Mouse (Mus musculus) small intestine, adult 2 months (tissue): ENCODE measurements at regions not wholly inside any gene's neighbourhood (a gene's known extent, or its start where the extent isn't known, plus 50 kb on each side); places are given as distances from the start of the nearest gene placed in this dataset.

Experiments used
- H3K27ac ChIP-seq: fragments of 200-500 bp; 2 replicates; pipeline ENCODE4 v1.5.1; 2012; ENCODE audit warnings: low read depth, low read length, control low read depth, inconsistent platforms; ENCODE audit not compliant: insufficient read depth
- H3K27me3 ChIP-seq: fragments of 200-500 bp; 2 replicates; pipeline ENCODE4 v1.6.1; 2012; ENCODE audit warnings: mild to moderate bottlenecking, moderate library complexity, low read length, inconsistent platforms; ENCODE audit not compliant: control insufficient read depth, insufficient read depth
- H3K36me3 ChIP-seq: fragments of 200-500 bp; 2 replicates; pipeline ENCODE4 v1.6.1; 2012; ENCODE audit warnings: mild to moderate bottlenecking, low read length, control low read depth, inconsistent platforms; ENCODE audit not compliant: control insufficient read depth, insufficient read depth
- H3K4me1 ChIP-seq: fragments of 200-500 bp; 2 replicates; pipeline ENCODE4 v1.6.1; 2012; ENCODE audit warnings: low read length, inconsistent platforms, mixed read lengths; ENCODE audit not compliant: control insufficient read depth, insufficient read depth, insufficient read length
- H3K4me3 ChIP-seq: fragments of 200-500 bp; 2 replicates; pipeline ENCODE4 v1.5.1; 2012; ENCODE audit warnings: low read depth, mild to moderate bottlenecking, control low read depth, inconsistent platforms, low read length, moderate library complexity
- CTCF ChIP-seq: fragments of 200-500 bp; IDR thresholded peaks from 2 replicates; pipeline ENCODE4 v1.5.1; 2012; ENCODE audit warnings: low read depth, mild to moderate bottlenecking, control low read depth, inconsistent platforms, low read length, moderate library complexity, mixed read lengths; ENCODE audit not compliant: insufficient replicate concordance, insufficient read length; ENCODE audit errors: extremely low read depth
- POLR2A ChIP-seq: fragments of 200-500 bp; IDR thresholded peaks from 2 replicates; pipeline ENCODE4 v1.6.1; 2012; ENCODE audit warnings: low read depth, mild to moderate bottlenecking, control low read depth, inconsistent platforms, low read length, moderate library complexity
- WGBS: fragments of 180-500 bp; shearing (Covaris S2); methylation state at CpG from one replicate; pipeline ENCODE4 v1.1.7; 2018; 5-methylcytosine and 5-hydroxymethylcytosine counted together

DNA sequence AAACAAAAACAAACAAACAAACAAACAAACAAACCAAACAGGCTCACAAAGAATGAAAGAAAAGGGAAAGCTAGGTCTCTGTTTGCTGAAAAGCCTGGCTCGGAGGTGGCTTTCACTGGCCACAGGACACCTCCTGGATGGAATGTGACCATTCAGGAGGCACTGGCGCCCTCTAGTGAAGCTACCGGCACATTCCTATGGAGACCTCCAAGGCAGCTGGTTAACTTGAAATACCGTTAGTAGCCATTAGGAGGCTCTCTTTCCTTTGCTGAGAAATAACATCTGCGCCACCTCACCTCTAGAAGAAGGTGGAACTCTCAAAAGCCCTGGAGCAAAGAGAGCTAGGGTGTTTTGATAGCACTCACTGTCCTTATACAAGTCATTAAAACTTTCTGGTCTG lies 279.8 kb downstream of the Drd1 start:
- peak; percentile 26; the same call in 1 of the 2 replicates for TF ChIP-seq CTCF
- TF ChIP-seq POLR2A = no peak
- Histone ChIP-seq H3K27ac (no peak overlapping the region), H3K4me1 (no peaks in the 10 kb centered on the region), H3K4me3 (no peak overlapping the region), H3K36me3 (no peaks in the 10 kb centered on the region), H3K27me3 (no peaks in the 10 kb centered on the region)
- 37% methylated on average over 5 of the region's 5 CpGs for WGBS

DNA sequence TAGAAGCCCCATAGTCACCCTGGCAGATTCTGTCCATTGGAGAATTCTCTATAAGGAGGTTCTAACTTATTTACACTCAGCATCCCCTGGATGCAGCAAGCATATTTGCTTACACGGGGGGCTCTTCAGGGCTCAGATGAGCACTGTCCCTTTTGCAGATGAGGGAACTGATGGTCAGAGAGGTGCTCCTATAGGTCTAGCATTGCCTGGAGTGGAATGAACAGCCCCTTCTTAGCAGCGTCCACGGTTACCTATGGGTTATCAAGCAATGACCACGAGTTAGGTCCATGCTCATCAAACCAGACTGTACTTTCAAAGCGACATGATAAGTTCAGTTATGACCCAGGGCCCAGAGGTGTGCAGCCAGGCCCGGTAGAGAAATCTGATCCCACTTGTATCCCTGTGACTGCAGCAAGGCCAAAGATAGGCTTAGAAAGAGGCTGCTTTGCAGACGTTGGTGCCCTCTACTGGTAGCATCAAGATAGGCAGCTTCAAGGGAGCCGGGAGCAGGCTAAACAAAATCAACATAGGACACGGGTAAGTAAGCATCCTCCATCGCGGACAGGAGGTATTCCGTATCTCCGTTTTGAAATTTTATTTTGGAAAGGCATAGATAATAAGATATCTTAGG lies 290.8 kb downstream of the Drd1 start:
- WGBS = 23% methylated on average over 13 of the region's 13 CpGs
- Histone ChIP-seq H3K27me3 (no peaks in the 10 kb centered on the region), H3K4me1 (no peaks in the 10 kb centered on the region), H3K36me3 (no peaks in the 10 kb centered on the region), H3K4me3 (no peak overlapping the region), H3K27ac (no peak overlapping the region)
- TF ChIP-seq CTCF (peak; percentile 82; the same call in 1 of the 2 replicates), POLR2A (no peak)

DNA sequence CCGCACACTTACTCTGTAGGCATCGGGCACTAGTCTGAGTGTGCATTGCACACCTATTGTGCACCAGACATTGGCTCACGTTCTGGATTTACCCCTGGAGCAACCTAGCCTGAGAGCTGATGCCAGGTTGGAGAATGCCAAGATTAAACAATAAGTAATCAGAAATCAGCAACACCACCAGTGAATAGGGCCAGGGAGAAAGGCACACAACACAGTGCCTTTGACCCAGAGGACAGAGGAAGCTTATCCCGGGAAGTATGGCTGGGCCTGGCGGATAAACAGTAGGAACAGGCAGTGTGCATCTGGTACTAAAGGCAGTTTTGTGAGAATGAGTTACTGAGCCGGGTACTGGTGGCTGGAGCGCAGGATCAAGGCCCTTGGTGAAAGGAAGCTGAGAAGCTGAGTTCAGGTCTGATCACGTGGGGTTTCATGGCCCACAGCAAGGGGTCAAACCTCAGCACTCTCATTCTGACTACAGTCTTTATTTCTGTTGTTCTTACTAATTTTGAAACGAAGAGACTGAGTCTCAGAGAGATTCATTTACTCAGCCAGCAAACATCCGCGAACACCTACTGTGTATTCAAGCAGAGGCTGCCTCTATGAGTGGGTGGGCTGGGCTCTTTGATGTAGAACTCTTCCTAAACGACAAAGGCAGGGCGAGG lies 284.8 kb upstream of the Msx2 start:
- 61% methylated on average over 13 of the region's 13 CpGs for WGBS
- H3K27ac ChIP-seq = no peak overlapping the region
- TF ChIP-seq POLR2A (no peak), CTCF (no peak)
- no peaks in the 10 kb centered on the region for H3K36me3 ChIP-seq
- H3K27me3 ChIP-seq = no peaks in the 10 kb centered on the region
- no peaks in the 10 kb centered on the region for H3K4me1 ChIP-seq
- H3K4me3 ChIP-seq = no peak overlapping the region

DNA sequence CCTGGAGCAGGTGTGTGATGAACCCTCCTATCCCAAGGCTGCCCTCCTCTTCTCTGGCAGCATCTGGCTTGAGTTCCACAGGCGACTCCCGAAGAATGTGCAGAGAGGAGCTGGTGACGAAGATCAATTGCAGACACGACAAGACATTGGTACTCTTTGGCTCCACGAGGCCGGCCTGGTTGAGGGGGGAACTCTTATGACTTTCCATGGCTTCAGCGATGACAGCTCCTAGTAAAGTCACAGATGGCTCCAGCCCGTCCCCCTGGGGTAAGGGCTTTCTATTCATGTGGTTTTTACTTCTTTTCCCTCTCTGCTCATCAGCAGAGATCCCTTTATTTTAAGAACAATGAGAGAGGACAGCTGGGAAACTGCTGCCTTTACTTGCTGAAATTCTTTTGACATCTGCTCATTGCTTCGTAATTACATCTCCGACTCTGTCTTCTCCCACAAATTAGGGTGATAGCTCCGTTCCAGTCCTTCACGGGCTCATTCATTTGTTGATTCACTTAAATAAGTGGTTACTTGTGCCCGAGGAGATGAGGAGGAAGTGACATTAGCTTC lies 284.2 kb upstream of the Msx2 start:
- no peak for TF ChIP-seq CTCF
- TF ChIP-seq POLR2A = no peak
- Histone ChIP-seq H3K27me3 (no peaks in the 10 kb centered on the region), H3K4me1 (no peaks in the 10 kb centered on the region), H3K4me3 (no peak overlapping the region), H3K36me3 (no peaks in the 10 kb centered on the region), H3K27ac (no peak overlapping the region)
- WGBS = 77% methylated on average over 13 of the region's 13 CpGs

DNA sequence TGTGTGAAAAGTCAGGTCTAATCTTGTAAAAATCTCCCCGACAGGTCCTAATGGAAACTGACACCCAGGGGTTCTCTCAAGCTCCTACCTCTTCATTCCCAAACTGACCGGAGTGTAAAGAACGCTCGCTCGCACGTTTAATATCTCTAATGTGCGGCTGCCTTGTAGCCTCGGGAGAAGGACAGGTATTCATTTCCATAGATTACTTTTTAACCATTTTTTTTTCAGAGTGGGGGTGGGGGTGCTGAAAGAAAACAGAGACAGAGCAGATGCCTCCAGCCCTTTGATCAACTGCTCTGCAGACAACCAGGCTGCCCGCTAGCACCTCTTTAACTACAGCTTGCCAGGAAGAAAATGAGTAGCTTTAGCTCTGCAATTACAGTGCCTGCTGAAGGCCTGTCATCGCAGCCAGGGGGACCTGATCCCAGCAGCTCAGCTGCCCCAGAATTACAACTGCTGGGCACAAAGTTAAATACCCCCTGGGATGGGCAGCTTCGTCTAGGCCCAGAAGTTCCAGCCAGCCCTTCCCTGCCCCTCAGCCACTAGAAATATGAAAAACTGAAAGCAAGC lies 282.3 kb upstream of the Msx2 start:
- TF ChIP-seq POLR2A (no peak), CTCF (no peak)
- H3K4me3 ChIP-seq = no peak overlapping the region
- H3K27me3 ChIP-seq = no peaks in the 10 kb centered on the region
- H3K36me3 ChIP-seq = no peaks in the 10 kb centered on the region
- H3K27ac ChIP-seq = no peak overlapping the region
- WGBS = 65% methylated on average over 11 of the region's 11 CpGs
- H3K4me1 ChIP-seq = no peaks in the 10 kb centered on the region

DNA sequence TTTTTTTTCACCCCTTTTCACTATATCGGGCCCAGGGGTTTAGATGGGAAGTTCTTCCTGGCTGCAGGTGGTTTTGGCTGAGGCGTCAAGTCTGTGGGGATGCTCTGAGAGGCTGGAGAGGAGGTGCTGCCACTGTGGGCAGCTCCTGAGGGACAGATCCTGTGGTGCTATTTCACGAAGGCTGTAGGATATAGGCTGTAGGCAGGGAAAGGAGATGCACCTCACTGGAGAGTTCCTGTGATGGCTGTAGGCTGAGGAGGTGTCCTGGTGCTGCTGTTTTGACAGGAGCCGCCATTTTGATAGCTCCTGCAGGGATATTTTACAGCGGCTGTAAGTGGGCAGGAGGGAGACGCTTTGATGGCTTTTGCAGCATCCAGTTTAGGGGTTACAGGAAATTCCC lies 280.2 kb upstream of the Msx2 start:
- no peaks in the 10 kb centered on the region for H3K4me1 ChIP-seq

DNA sequence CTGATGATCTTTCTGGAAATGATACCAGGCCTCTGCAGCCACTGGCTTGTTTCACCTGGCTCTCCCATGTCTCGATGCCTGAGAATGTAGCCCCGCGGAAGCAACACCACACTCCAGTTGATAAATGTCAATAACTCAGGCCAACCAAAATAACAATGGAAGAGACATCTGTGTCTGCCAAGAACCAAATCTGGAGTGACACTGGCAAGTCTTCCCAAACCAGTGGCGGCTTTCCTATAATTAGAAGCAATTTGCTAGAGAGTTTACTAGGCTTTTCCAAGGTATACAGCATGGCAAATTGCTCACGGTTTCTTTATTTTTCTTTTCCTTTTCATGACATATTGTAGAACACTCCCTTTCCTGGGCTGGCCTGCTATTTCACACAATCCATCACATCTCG lies 268.1 kb upstream of the Msx2 start:
- H3K4me3 ChIP-seq = no peak overlapping the region
- H3K36me3 ChIP-seq = no peaks in the 10 kb centered on the region
- no peaks in the 10 kb centered on the region for H3K4me1 ChIP-seq
- H3K27me3 ChIP-seq = no peaks in the 10 kb centered on the region
- TF ChIP-seq POLR2A (no peak), CTCF (no peak)
- 77% methylated on average over 6 of the region's 6 CpGs for WGBS
- no peak overlapping the region for H3K27ac ChIP-seq

More for the DNA sequence above, 280.2 kb upstream of the Msx2 start:
- no peaks in the 10 kb centered on the region for H3K27me3 ChIP-seq
- H3K27ac ChIP-seq = no peak overlapping the region
- no peak for TF ChIP-seq CTCF
- TF ChIP-seq POLR2A = no peak
- H3K4me3 ChIP-seq = no peak overlapping the region
- no peaks in the 10 kb centered on the region for H3K36me3 ChIP-seq
- 81% methylated on average over 6 of the region's 6 CpGs for WGBS
